Mouse (Mus musculus): ENCODE data around the gene Dnase2b. TPM values are rescaled to one million over a fixed set of nuclear protein-coding genes. Genes with fewer than 3 reads are reported as not detected.

Dnase2b gene
- 0.08 and 0.35 TPM in 2 replicates for polyA plus RNA-seq (2015; fragmentation: Nextera tagmentation; extraction: Ambion mirVana)

GRCm38 (mm10) chr3:146615496-146615895 lies at the start of gene Dnase2b:
Gene Dnase2b, minus strand, starts transcription at chr3:146615596.

GRCm38 (mm10) chr3:146651217-146651616 lies 35.8 kb upstream of the Dnase2b start, which contains the start of gene 4930503B20Rik:
Gene 4930503B20Rik, minus strand, starts transcription at chr3:146651317.

GRCm38 (mm10) chr3:146570148-146570782 lies 45.1 kb downstream of the Dnase2b start, which contains the start of gene Uox:
Gene Uox, plus strand, starts transcription at chr3:146570426.

Other genes with a start within 250 kb of the Dnase2b start
- gene Ssx2ip, start 211.0 kb downstream of the Dnase2b start, polyA plus RNA-seq (2015; fragmentation: Nextera tagmentation; extraction: Ambion mirVana), result 11.2 and 11.9 TPM in 2 replicates
- gene Ctbs, start 165.8 kb downstream of the Dnase2b start, polyA plus RNA-seq (2015; fragmentation: Nextera tagmentation; extraction: Ambion mirVana), result 11.8 and 15.8 TPM in 2 replicates
- gene Spata1, start 115.8 kb downstream of the Dnase2b start, polyA plus RNA-seq (2015; fragmentation: Nextera tagmentation; extraction: Ambion mirVana), result 4.2 and 4.5 TPM in 2 replicates
- gene Gng5, start 115.8 kb downstream of the Dnase2b start, polyA plus RNA-seq (2015; fragmentation: Nextera tagmentation; extraction: Ambion mirVana), result 1,212 and 1,504 TPM in 2 replicates
- gene Rpf1, start 94.2 kb downstream of the Dnase2b start, polyA plus RNA-seq (2015; fragmentation: Nextera tagmentation; extraction: Ambion mirVana), result 31.9 and 43.0 TPM in 2 replicates
- gene Uox, start 45.2 kb downstream of the Dnase2b start, polyA plus RNA-seq (2015; fragmentation: Nextera tagmentation; extraction: Ambion mirVana), result 5.7 and 9.9 TPM in 2 replicates
- 0.08 TPM in 1 of 2 replicates, not detected in the other for gene 4930503B20Rik, start 35.7 kb upstream of the Dnase2b start, polyA plus RNA-seq (2015; fragmentation: Nextera tagmentation; extraction: Ambion mirVana)
- 1.1 TPM in 2 replicates for gene Samd13, start 70.0 kb upstream of the Dnase2b start, polyA plus RNA-seq (2015; fragmentation: Nextera tagmentation; extraction: Ambion mirVana)
- gene Prkacb, start 197.4 kb upstream of the Dnase2b start, polyA plus RNA-seq (2015; fragmentation: Nextera tagmentation; extraction: Ambion mirVana), result 50.8 and 51.8 TPM in 2 replicates
- gene Ttll7, start 236.8 kb upstream of the Dnase2b start, polyA plus RNA-seq (2015; fragmentation: Nextera tagmentation; extraction: Ambion mirVana), result 1.7 and 2.4 TPM in 2 replicates